Mouse (Mus musculus) G1E (cell line): ENCODE measurements around the gene Dicer1. TPM values are rescaled to one million over a fixed set of nuclear protein-coding genes. Genes with fewer than 3 reads are reported as not detected.

Source experiments
- ATAC-seq: 2 replicates; pipeline ENCODE4 v1.8.0; 2016; ENCODE audit warnings: mild to moderate bottlenecking; ENCODE audit not compliant: insufficient number of reproducible peaks, poor library complexity, low FRiP score, severe bottlenecking; ENCODE audit errors: extremely low read depth
- DNase-seq: peaks from one replicate; pipeline ENCODE4 v3.0.0; 2012; ENCODE audit warnings: low spot score
- H3K27me3 ChIP-seq: 2 replicates; pipeline ENCODE4 v1.6.1; 2012; ENCODE audit warnings: mild to moderate bottlenecking, low read length, inconsistent platforms; ENCODE audit not compliant: insufficient read depth
- H3K36me3 ChIP-seq: replicated peaks from 2 replicates; pipeline ENCODE3; 2012; ENCODE audit warnings: mild to moderate bottlenecking, inconsistent platforms
- H3K4me1 ChIP-seq: 2 replicates; pipeline ENCODE4 v1.6.1; 2012; ENCODE audit warnings: low read depth, low read length, inconsistent platforms, mixed read lengths; ENCODE audit not compliant: insufficient read depth
- H3K4me3 ChIP-seq: 2 replicates; pipeline ENCODE4 v1.5.1; 2012; ENCODE audit warnings: low read depth, mild to moderate bottlenecking, inconsistent platforms, low read length, moderate library complexity, mixed read lengths
- H3K9me3 ChIP-seq: replicated peaks from 2 replicates; pipeline ENCODE4 v1.6.1; 2012; ENCODE audit warnings: inconsistent platforms
- CTCF ChIP-seq: IDR thresholded peaks from 2 replicates; pipeline ENCODE4 v1.5.1; 2012; ENCODE audit warnings: low read depth, low read length, inconsistent platforms, mixed read lengths
- GATA1 ChIP-seq: IDR thresholded peaks from 2 replicates; pipeline ENCODE4 v1.6.1; 2012; ENCODE audit warnings: borderline replicate concordance, low read length, inconsistent platforms, mixed read lengths
- GATA2 ChIP-seq: IDR thresholded peaks from 2 replicates; pipeline ENCODE4 v1.6.1; 2012; ENCODE audit warnings: low read depth, low read length, inconsistent platforms, borderline replicate concordance
- POLR2AphosphoS5 ChIP-seq: IDR thresholded peaks from 2 replicates; pipeline ENCODE4 v1.6.1; 2012; ENCODE audit warnings: low read depth, low read length, inconsistent platforms; ENCODE audit not compliant: insufficient replicate concordance
- TAL1 ChIP-seq: conservative IDR thresholded peaks from 2 replicates; pipeline ENCODE4 v1.6.1; 2012; ENCODE audit warnings: low read depth, low read length, inconsistent platforms, mixed read lengths
- polyA plus RNA-seq: library from polyadenylated mRNA; stranded (reverse); fragments of >175 nt; gene quantifications from 2 replicates; pipeline ENCODE4 v1.2.3, GENCODE M21; 2012
- total RNA-seq, 2 experiments: library from RNA; stranded (forward) in 1 of 2; stranded (reverse) in 1 of 2; fragments of 200-1000 nt in 1 of 2; fragments of >200 nt in 1 of 2; fragmentation: Nextera tagmentation in 1 of 2; gene quantifications; 2 replicates each; pipeline ENCODE4 v1.2.3; 2014 to 2017

Gene Dicer1
- total and polyA plus RNA-seq, 3 experiments, result 16.2 to 136 (median 55.4) TPM

GRCm38 (mm10) chr12:104746601-104747000 lies 5.2 kb downstream of the Dicer1 start:
- no peak for ATAC-seq
- H3K4me1 ChIP-seq, result peaks cover 60% of the 10 kb centered on the region

GRCm38 (mm10) chr12:104743687-104744086 lies 8.1 kb downstream of the Dicer1 start:
- no peak overlapping the region for H3K4me3 ChIP-seq
- no peaks in the 10 kb centered on the region for H3K9me3 ChIP-seq
- DNase-seq (no peak), ATAC-seq (no peak)
- H3K4me1 ChIP-seq, result peaks cover 44% of the 10 kb centered on the region
- H3K27me3 ChIP-seq, result no peaks in the 10 kb centered on the region
- TF ChIP-seq CTCF (no peak), TAL1 (no peak), GATA2 (no peak), GATA1 (no peak), POLR2AphosphoS5 (no peak)
- peaks cover 67% of the 10 kb centered on the region for H3K36me3 ChIP-seq

More at GRCm38 (mm10) chr12:104746601-104747000, 5.2 kb downstream of the Dicer1 start:
- no peak for TF ChIP-seq CTCF
- TF ChIP-seq POLR2AphosphoS5, result no peak
- TF ChIP-seq TAL1, result no peak
- TF ChIP-seq GATA2, result no peak
- no peak for TF ChIP-seq GATA1
- Histone ChIP-seq H3K4me3 (no peak overlapping the region), H3K9me3 (no peaks in the 10 kb centered on the region), H3K36me3 (peaks cover 58% of the 10 kb centered on the region), H3K27me3 (no peaks in the 10 kb centered on the region)
- no peak for DNase-seq

DNA sequence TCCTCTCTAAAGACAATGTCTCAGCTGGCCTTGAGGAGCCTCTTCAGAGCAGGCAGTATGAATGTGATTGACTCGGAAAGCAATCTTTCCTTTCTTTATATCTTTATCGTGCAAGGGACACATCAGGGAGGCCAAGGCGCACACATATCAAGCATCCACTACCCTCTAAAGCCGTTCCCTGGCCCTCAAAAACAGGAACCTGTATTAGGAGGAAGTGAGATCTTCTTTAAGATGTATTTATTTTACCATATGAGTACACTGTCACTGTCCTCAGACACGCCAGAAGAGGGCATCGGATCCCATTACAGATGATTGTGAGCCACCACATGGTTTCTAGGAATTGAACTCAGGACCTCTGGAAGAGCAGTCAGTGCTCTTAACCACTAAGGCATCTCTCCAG lies 9.5 kb downstream of the Dicer1 start:
- Histone ChIP-seq H3K36me3 (peaks cover 68% of the 10 kb centered on the region), H3K9me3 (no peaks in the 10 kb centered on the region), H3K27me3 (no peaks in the 10 kb centered on the region), H3K4me1 (peaks cover 36% of the 10 kb centered on the region), H3K4me3 (no peak overlapping the region)
- ATAC-seq (peak; percentile 84), DNase-seq (peak; percentile 53)
- TF ChIP-seq GATA2 (no peak), CTCF (no peak), GATA1 (no peak), TAL1 (no peak), POLR2AphosphoS5 (no peak)

DNA sequence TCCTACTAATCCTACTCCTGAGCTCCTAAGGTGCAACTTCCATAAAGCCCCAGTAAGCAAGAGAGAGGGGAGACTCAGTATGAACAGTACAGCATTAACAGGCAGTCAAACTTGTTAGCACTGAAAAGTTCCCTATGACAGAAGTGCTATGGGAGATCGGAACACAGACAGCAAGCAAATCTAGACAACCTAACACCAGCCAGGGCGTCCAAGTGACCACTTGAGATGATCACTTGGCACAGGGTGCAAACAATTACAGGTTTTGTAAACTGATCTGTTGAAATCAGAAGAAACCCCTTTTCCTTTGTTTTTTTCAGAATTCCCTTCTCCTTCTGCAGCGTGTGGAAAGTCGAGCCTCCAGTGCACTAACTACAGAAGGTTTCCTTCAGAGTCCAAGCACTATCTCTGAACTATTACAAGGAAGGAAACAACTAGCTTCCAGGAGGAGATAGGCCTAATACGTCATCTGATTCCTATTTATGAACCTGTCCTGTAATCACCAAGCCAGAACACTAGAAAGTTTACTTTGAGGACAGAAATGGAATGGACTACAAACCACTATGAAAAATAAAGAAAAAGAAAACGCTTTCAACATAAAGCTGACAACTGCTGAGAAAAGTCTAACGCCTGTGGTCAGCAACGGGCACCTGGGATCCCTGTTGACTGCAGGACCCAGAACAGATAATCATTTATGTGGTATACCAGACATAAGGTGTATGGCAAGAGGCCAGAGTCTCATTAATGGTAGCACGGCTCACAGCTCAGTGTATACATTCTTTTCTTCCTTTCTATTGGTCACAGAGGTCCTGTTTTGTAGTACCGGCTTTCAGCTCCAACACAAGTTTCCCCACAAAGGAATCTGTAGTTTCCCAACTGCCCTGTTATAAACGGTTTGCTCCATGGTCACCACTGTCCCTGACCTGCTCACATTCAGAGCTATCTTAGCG lies 10.6 kb downstream of the Dicer1 start:
- Histone ChIP-seq H3K4me1 (peaks cover 32% of the 10 kb centered on the region), H3K9me3 (no peaks in the 10 kb centered on the region), H3K36me3 (peaks cover 68% of the 10 kb centered on the region), H3K4me3 (no peak overlapping the region), H3K27me3 (no peaks in the 10 kb centered on the region)
- TF ChIP-seq CTCF, result no peak
- TF ChIP-seq GATA1, result no peak
- TF ChIP-seq GATA2, result no peak
- no peak for TF ChIP-seq TAL1
- TF ChIP-seq POLR2AphosphoS5, result no peak
- ATAC-seq (no peak), DNase-seq (no peak)

- DNase-seq, result no peak
- Histone ChIP-seq H3K27me3 (no peaks in the 10 kb centered on the region), H3K4me3 (no peak overlapping the region), H3K9me3 (no peaks in the 10 kb centered on the region), H3K36me3 (peaks cover 76% of the 10 kb centered on the region), H3K4me1 (peaks cover 29% of the 10 kb centered on the region)
- ATAC-seq, result no peak
- TF ChIP-seq POLR2AphosphoS5, result no peak
- no peak for TF ChIP-seq GATA1
- no peak for TF ChIP-seq TAL1
- TF ChIP-seq CTCF, result no peak
- no peak for TF ChIP-seq GATA2
Measured at GRCm38 (mm10) chr12:104738931-104739330, 12.8 kb downstream of the Dicer1 start.

GRCm38 (mm10) chr12:104738446-104738845 lies 13.3 kb downstream of the Dicer1 start:
- no peak for DNase-seq
- no peaks in the 10 kb centered on the region for H3K9me3 ChIP-seq
- H3K27me3 ChIP-seq, result no peaks in the 10 kb centered on the region
- H3K36me3 ChIP-seq, result peaks cover 79% of the 10 kb centered on the region
- no peak for ATAC-seq
- H3K4me1 ChIP-seq, result peaks cover 27% of the 10 kb centered on the region
- TF ChIP-seq TAL1, result no peak
- no peak for TF ChIP-seq POLR2AphosphoS5
- TF ChIP-seq CTCF, result no peak
- no peak for TF ChIP-seq GATA1
- no peak for TF ChIP-seq GATA2
- H3K4me3 ChIP-seq, result no peak overlapping the region
